Mouse (Mus musculus) forebrain, embryonic 15.5 days (tissue): Measurements from ENCODE around the gene Gatm. TPM values are rescaled to one million over a fixed set of nuclear protein-coding genes. Genes with fewer than 3 reads are reported as not detected.

Experiments used
- ATAC-seq: fragments of 200-750 bp; cut with Nextera tagmentation; replicated peaks from 2 replicates; pipeline ENCODE4 v1.8.0; 2017; ENCODE audit warnings: mild to moderate bottlenecking, moderate TSS enrichment, moderate library complexity
- H3K27ac ChIP-seq: fragments of 300-500 bp; sonication (generic); replicated peaks from 2 replicates; pipeline ENCODE4 v1.5.1; 2015; ENCODE audit warnings: mild to moderate bottlenecking, inconsistent platforms
- H3K27me3 ChIP-seq: fragments of 300-500 bp; sonication (generic); 2 replicates; pipeline ENCODE4 v1.6.1; 2015; ENCODE audit warnings: inconsistent platforms
- H3K36me3 ChIP-seq: fragments of 300-500 bp; sonication (generic); 2 replicates; pipeline ENCODE4 v1.6.1; 2015; ENCODE audit warnings: mild to moderate bottlenecking, inconsistent platforms
- H3K4me1 ChIP-seq: fragments of 300-500 bp; sonication (generic); 2 replicates; pipeline ENCODE4 v1.6.1; 2015; ENCODE audit warnings: inconsistent platforms
- H3K4me2 ChIP-seq: fragments of 300-500 bp; sonication (generic); replicated peaks from 2 replicates; pipeline ENCODE4 v1.6.1; 2015; ENCODE audit warnings: mild to moderate bottlenecking, inconsistent platforms
- H3K4me3 ChIP-seq: fragments of 300-500 bp; sonication (generic); 2 replicates; pipeline ENCODE4 v1.5.1; 2015; ENCODE audit warnings: mild to moderate bottlenecking, inconsistent platforms
- H3K9ac ChIP-seq: fragments of 300-500 bp; sonication (generic); replicated peaks from 2 replicates; pipeline ENCODE4 v1.6.1; 2015; ENCODE audit warnings: mild to moderate bottlenecking, inconsistent platforms
- H3K9me3 ChIP-seq: fragments of 300-500 bp; sonication (generic); 2 replicates; pipeline ENCODE4 v1.6.1; 2016; ENCODE audit warnings: inconsistent platforms
- WGBS: fragments of 180-500 bp; shearing (Covaris S2); methylation state at CpG from one replicate; pipeline ENCODE4 v1.1.7; 2015; ENCODE audit warnings: mixed read lengths; 5-methylcytosine and 5-hydroxymethylcytosine counted together
- polyA plus RNA-seq: library from polyadenylated mRNA; unstranded; fragments of >200 nt; fragmentation: Nextera tagmentation; extraction: Ambion mirVana; gene quantifications from 2 replicates; pipeline ENCODE4 v1.2.1, GENCODE M21; 2015

Gene Gatm
- polyA plus RNA-seq, 1 experiment from 2014 or later: 24.2 TPM

GRCm38 (mm10) chr2:122630465-122631225, 19.5 kb upstream of the Gatm start:
- Histone ChIP-seq H3K9me3 (no peaks in the 10 kb centered on the region), H3K4me3 (peak overlapping the region; percentile 84), H3K4me1 (peaks cover 19% of the 10 kb centered on the region), H3K9ac (peak overlapping the region; percentile 80), H3K36me3 (peaks cover 12% of the 10 kb centered on the region), H3K27me3 (no peaks in the 10 kb centered on the region), H3K4me2 (peak overlapping the region; percentile 98), H3K27ac (peak overlapping the region; percentile 77)
- 0% methylated on average over 75 of the region's 75 CpGs for WGBS
- ATAC-seq: peak; percentile 85

DNA sequence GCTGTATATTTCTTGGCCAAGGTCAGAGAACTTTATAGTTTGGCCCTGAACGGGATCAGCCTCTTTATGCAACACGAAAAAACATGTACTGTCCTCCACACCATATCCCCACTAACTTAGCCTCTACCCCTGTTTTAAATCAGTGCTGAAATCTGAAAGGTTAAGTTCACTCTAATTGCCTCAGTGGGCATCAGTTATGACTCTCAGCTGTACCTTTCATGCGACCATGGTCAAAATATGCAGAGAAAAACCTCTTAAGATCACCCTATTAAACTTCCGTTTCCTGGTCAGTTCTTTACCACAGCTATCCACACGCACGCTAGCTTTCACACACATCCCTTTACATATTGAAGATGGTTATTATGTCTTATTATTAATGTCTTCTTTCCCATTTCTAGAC, 18.8 kb upstream of the Gatm start:
- ATAC-seq: peak; percentile 1; the same call in 1 of the 2 replicates
- 70% methylated on average over 6 of the region's 6 CpGs for WGBS
- H3K27ac ChIP-seq: peak overlapping the region; percentile 77

DNA sequence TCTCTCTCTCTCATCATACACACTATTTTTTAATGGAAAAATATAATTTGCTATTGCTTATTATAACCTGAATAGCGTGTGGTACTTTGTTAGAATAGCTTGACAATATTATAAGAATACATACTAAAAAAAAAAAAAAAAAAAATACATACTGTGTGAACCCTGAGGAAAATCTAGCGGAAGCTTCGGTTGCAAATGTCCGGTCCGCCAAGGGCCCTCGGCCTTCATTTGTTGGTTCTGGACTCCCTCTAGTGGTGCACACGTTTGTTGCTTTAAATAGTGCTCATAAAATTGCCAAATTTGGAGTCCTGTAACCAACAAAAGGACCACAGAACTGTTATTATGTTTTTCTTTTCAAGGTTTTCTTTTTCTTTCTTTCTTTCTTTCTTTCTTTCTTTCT, 17.9 kb upstream of the Gatm start:
- H3K4me1 ChIP-seq: peaks cover 19% of the 10 kb centered on the region
- peaks cover 12% of the 10 kb centered on the region for H3K36me3 ChIP-seq
- ATAC-seq: no peak; the same call in 1 of the 2 replicates
- H3K27ac ChIP-seq: no peak overlapping the region
- H3K9me3 ChIP-seq: no peaks in the 10 kb centered on the region
- no peak overlapping the region for H3K9ac ChIP-seq
- WGBS: 0% methylated on average over 7 of the region's 7 CpGs
- H3K4me3 ChIP-seq: no peak overlapping the region
- H3K4me2 ChIP-seq: no peak overlapping the region
- no peaks in the 10 kb centered on the region for H3K27me3 ChIP-seq

More for the DNA sequence above, 18.8 kb upstream of the Gatm start:
- Histone ChIP-seq H3K27me3 (no peaks in the 10 kb centered on the region), H3K4me1 (peaks cover 19% of the 10 kb centered on the region), H3K9ac (peak overlapping the region; percentile 80), H3K9me3 (no peaks in the 10 kb centered on the region), H3K36me3 (peaks cover 12% of the 10 kb centered on the region), H3K4me3 (peak overlapping the region; percentile 84), H3K4me2 (peak overlapping the region; percentile 98)

GRCm38 (mm10) chr2:122625930-122626329, 14.8 kb upstream of the Gatm start:
- no peak for ATAC-seq
- WGBS: 74% methylated on average over 7 of the region's 7 CpGs

DNA sequence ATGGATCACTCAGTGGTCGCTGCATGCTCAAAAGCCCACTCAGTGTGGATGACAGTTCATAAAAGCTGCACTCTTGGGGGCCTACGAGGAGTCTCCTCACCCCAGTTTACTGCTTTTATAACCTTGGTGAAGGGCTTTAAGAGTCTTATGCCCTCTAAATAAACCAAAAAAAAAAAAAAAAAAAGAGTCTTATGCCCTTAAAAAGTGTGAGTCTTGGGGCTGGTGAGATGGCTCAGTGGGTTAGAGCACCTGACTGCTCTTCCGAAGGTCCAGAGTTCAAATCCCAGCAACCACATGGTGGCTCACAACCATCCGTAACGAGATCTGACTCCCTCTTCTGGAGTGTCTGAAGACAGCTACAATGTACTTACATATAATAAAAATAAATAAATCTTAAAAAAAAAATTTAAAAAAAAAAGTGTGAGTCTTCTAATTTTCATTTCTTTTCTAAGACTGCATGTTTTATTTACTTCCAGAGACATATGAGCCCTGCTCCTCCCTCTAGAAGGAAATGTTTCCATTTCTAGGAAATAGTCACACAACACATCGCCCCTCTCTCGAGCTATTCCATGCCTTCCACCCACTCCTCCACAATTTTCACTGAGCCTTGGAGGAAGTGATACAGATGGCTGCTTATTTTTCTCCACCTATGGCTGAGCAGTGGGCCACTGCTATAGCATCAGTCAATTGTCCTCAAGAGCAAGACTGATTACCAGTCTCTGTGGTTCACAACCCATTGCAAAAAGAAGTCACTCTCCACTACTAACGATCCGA, 10.4 kb upstream of the Gatm start:
- Histone ChIP-seq H3K9me3 (no peaks in the 10 kb centered on the region), H3K4me2 (no peak overlapping the region), H3K36me3 (no peaks in the 10 kb centered on the region), H3K27ac (no peak overlapping the region), H3K4me3 (no peak overlapping the region), H3K9ac (no peak overlapping the region), H3K4me1 (no peaks in the 10 kb centered on the region), H3K27me3 (no peaks in the 10 kb centered on the region)
- no peak for ATAC-seq
- WGBS: 83% methylated on average over 9 of the region's 9 CpGs

More at GRCm38 (mm10) chr2:122625930-122626329, 14.8 kb upstream of the Gatm start:
- H3K27me3 ChIP-seq: no peaks in the 10 kb centered on the region
- no peaks in the 10 kb centered on the region for H3K9me3 ChIP-seq
- H3K36me3 ChIP-seq: no peaks in the 10 kb centered on the region
- H3K9ac ChIP-seq: no peak overlapping the region
- no peak overlapping the region for H3K4me2 ChIP-seq
- no peak overlapping the region for H3K4me3 ChIP-seq
- H3K27ac ChIP-seq: no peak overlapping the region
- peaks cover 6% of the 10 kb centered on the region for H3K4me1 ChIP-seq

- Histone ChIP-seq H3K9ac (no peak overlapping the region), H3K36me3 (no peaks in the 10 kb centered on the region), H3K27ac (no peak overlapping the region), H3K4me1 (no peaks in the 10 kb centered on the region), H3K27me3 (no peaks in the 10 kb centered on the region), H3K4me3 (no peak overlapping the region), H3K9me3 (no peaks in the 10 kb centered on the region), H3K4me2 (no peak overlapping the region)
- ATAC-seq: no peak
- 54% methylated on average over 4 of the region's 4 CpGs for WGBS
Observed at GRCm38 (mm10) chr2:122618719-122619118, 7.6 kb upstream of the Gatm start.

DNA sequence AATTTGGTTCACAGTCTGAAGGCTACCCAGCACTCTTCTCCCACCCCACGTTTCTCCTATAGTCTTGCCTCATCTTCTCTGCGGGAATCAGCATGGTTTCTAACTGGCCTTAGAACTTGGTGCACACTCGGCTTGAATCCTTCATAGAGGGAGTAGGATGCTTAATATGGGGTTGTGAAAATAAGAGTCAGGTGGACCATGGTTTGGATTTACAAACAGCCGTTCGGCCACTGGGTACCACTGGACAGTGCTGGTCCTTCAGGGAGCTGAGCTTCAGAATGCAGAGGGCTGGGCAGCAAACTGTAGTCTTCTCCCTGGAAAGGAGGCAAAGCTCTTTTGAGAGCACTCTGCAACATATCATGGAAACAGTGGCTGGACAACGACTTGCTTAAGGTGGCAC, 6.7 kb upstream of the Gatm start:
- no peak overlapping the region for H3K27ac ChIP-seq
- no peaks in the 10 kb centered on the region for H3K27me3 ChIP-seq
- ATAC-seq: no peak
- H3K9me3 ChIP-seq: no peaks in the 10 kb centered on the region
- H3K4me3 ChIP-seq: no peak overlapping the region
- H3K36me3 ChIP-seq: no peaks in the 10 kb centered on the region
- H3K4me1 ChIP-seq: no peaks in the 10 kb centered on the region
- no peak overlapping the region for H3K9ac ChIP-seq
- no peak overlapping the region for H3K4me2 ChIP-seq
- WGBS: 82% methylated on average over 6 of the region's 6 CpGs

- no peak overlapping the region for H3K27ac ChIP-seq
- H3K9ac ChIP-seq: no peak overlapping the region
- no peak overlapping the region for H3K4me3 ChIP-seq
- no peaks in the 10 kb centered on the region for H3K27me3 ChIP-seq
- 61% methylated on average over 6 of the region's 6 CpGs for WGBS
- H3K9me3 ChIP-seq: no peaks in the 10 kb centered on the region
- H3K36me3 ChIP-seq: no peaks in the 10 kb centered on the region
- H3K4me2 ChIP-seq: no peak overlapping the region
- peaks cover 3% of the 10 kb centered on the region; the same call in 1 of the 2 replicates for H3K4me1 ChIP-seq
- ATAC-seq: no peak
Observed at GRCm38 (mm10) chr2:122616237-122616636, 5.1 kb upstream of the Gatm start.

GRCm38 (mm10) chr2:122611654-122611973, 511 bp upstream of the Gatm start:
- Histone ChIP-seq H3K4me1 (peaks cover 7% of the 10 kb centered on the region), H3K27me3 (no peaks in the 10 kb centered on the region), H3K9me3 (no peaks in the 10 kb centered on the region), H3K27ac (no peak overlapping the region), H3K9ac (peak overlapping the region; percentile 84), H3K4me3 (peak overlapping the region; percentile 69), H3K36me3 (no peaks in the 10 kb centered on the region), H3K4me2 (peak overlapping the region; percentile 93)
- ATAC-seq: no peak
- WGBS: 86% methylated on average over 4 of the region's 4 CpGs

- Histone ChIP-seq H3K4me2 (no peak overlapping the region), H3K27ac (no peak overlapping the region)
- WGBS: 81% methylated on average over 9 of the region's 9 CpGs
Observed at GRCm38 (mm10) chr2:122608820-122609219, 2.3 kb downstream of the Gatm start.

DNA sequence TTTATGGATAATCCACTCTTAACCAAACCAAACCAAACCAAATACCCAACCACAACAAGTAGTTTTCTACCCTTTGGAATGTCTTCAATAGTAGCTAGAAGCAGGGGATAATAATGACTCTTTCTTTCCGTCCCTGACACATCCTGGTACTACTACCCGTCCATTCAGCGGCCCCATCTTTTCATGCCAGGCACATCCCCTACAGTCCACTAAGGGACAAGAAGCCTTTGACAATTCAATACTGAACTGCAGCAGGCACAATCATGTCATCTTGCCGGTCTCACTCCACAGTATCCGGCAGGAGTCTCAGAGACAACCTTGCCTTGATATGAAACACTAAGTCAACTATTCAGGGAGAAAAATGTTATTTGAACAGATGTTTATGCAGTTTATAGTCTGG, 5.3 kb downstream of the Gatm start:
- WGBS: 74% methylated on average over 5 of the region's 5 CpGs
- Histone ChIP-seq H3K4me3 (no peak overlapping the region), H3K36me3 (no peaks in the 10 kb centered on the region), H3K4me2 (no peak overlapping the region), H3K4me1 (peaks cover 3% of the 10 kb centered on the region; the same call in 1 of the 2 replicates), H3K27me3 (no peaks in the 10 kb centered on the region), H3K9me3 (no peaks in the 10 kb centered on the region), H3K27ac (no peak overlapping the region), H3K9ac (no peak overlapping the region)
- no peak for ATAC-seq

More at GRCm38 (mm10) chr2:122608820-122609219, 2.3 kb downstream of the Gatm start:
- Histone ChIP-seq H3K27me3 (no peaks in the 10 kb centered on the region), H3K9ac (no peak overlapping the region), H3K4me3 (no peak overlapping the region), H3K9me3 (no peaks in the 10 kb centered on the region), H3K4me1 (peaks cover 7% of the 10 kb centered on the region), H3K36me3 (no peaks in the 10 kb centered on the region)
- no peak for ATAC-seq

DNA sequence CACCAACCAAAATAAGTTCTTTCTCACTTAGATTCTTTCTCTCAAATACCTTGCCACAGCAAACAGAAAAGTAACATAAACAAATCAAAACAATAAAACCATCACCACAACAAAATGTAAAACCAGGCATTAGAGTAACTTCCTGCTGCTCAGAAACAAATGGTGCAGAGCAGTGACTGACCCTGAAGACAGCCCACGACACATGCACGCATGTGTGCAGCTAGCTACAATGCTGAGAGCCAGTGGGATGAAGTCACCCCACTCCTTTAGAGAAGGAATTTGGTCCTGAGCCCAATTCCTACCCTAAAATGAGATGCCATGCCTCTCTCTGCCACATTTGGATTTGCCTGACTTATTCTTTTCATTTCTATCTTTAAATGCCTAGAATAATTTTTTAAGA, 9.7 kb downstream of the Gatm start:
- no peaks in the 10 kb centered on the region for H3K27me3 ChIP-seq
- no peaks in the 10 kb centered on the region for H3K4me1 ChIP-seq
- no peak for ATAC-seq
- H3K27ac ChIP-seq: no peak overlapping the region
- H3K4me3 ChIP-seq: no peak overlapping the region
- no peak overlapping the region for H3K4me2 ChIP-seq
- H3K9ac ChIP-seq: no peak overlapping the region
- no peaks in the 10 kb centered on the region for H3K9me3 ChIP-seq
- no peaks in the 10 kb centered on the region for H3K36me3 ChIP-seq
- 70% methylated on average over 2 of the region's 2 CpGs for WGBS
